Mouse (Mus musculus) thymus, adult 2 months (tissue): ENCODE measurements around the gene Mpp3.

Experiments used
- CTCF ChIP-seq: fragments of 200-500 bp; IDR thresholded peaks from 2 replicates; pipeline ENCODE4 v1.5.1; 2012; ENCODE audit warnings: mild to moderate bottlenecking, control low read depth, low read length, moderate library complexity, borderline replicate concordance; ENCODE audit not compliant: control insufficient read depth, poor library complexity, insufficient read depth; ENCODE audit errors: extremely low read depth
- POLR2A ChIP-seq: fragments of 200-500 bp; IDR thresholded peaks from 2 replicates; pipeline ENCODE4 v1.6.1; 2012; ENCODE audit warnings: mild to moderate bottlenecking, low read length, control low read depth, moderate library complexity; ENCODE audit not compliant: control insufficient read depth, poor library complexity, insufficient read depth; ENCODE audit errors: extremely low read depth

DNA sequence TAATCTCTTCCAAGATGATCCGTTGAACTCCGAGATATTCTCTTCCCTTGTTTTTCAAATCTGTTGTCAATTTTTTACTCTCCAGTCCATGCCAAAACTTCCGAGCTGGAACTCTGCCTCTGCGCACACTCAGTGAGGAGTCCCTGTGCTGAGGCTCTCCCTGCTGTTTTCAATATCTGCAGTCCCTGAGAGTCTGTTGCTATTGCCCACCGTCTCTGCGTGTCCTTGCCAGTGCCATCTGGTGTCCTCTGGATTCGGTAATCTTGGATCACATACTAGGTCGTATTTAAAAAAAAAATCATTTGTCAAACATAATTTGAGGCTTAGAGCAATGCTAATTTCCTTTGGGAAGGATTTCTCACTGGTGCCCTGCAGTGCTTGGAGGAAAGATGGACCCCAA is 6.6 kb upstream of the Mpp3 start:
- TF ChIP-seq CTCF = no peak
- TF ChIP-seq POLR2A = no peak
